Mouse (Mus musculus) liver, adult (tissue): ENCODE data around the gene Inppl1.
A peak's percentile ranks its signal among the peaks of the same experiment; 100 is the strongest.

Experiments used
- GATA4 ChIP-seq: IDR thresholded peaks from 2 replicates; pipeline ENCODE4 v1.6.1; 2014; ENCODE audit warnings: mild to moderate bottlenecking, low read length; ENCODE audit not compliant: insufficient replicate concordance

Gene Inppl1

GRCm38 (mm10) chr7:101837606-101838471 is at the start of gene Inppl1:
Inppl1 (minus strand) TSS chr7:101838229.
- TF ChIP-seq GATA4, result no peak

- TF ChIP-seq GATA4, result no peak
Measured at GRCm38 (mm10) chr7:101886274-101886673, 48.2 kb upstream of the Inppl1 start.

DNA sequence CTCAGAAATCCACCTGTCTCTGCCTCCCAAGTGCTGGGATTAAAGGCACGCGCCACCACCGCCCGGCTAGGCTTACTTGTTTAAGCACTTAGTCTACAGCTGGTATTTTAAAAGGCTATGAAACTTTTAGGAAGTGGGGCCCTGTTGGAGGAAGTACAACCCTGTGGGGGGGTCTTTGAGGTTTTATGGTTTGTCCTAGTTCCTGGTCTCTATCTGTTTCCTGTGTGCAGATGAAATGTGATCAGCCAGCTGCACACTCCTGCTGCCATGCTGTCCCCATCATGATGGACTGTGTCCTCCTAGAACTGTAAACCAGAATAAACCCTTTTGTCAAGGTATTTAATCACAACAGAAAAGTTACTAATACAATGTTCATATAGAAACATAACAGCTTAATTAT is 46.1 kb upstream of the Inppl1 start:
- TF ChIP-seq GATA4, result no peak

DNA sequence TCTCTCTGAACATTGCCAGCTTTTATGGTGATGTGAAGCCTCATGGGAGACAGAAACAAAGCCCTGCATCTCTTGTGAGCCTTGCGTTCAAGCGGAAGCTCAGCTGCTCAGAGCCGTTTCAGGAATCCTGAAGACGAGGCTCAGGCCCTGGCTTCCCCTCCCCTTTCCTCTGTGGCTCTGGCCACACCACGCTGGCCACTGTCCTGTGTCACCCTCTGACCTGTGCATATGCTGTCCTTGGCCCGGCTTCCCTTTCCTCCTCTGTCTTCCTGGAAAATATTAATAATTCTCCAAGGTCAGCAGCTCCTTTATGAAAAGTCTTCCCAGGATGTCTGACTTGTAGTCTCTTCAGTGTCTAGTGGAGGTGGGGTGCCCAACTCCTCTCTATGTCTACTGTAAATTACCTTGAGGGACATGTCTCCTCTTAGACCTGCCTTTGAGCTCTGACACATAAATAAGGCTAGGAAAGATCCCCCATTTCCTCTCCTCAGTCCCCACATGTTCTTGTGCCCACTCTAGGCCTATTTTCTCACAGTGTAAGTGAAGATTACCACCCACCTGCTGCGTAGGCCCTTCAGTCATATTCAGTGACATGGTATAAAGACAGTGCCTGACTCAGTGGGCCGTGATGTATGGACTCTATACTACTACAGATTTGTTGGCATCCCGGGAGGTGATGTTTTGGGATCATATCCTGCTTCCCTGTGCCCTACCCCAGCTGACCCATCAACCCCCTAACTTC is 44.6 kb upstream of the Inppl1 start:
- TF ChIP-seq GATA4, result peak; percentile 39; the same call in 1 of the 2 replicates

- TF ChIP-seq GATA4, result no peak
Measured at GRCm38 (mm10) chr7:101880855-101881254, 42.8 kb upstream of the Inppl1 start.

- no peak for TF ChIP-seq GATA4
Measured at GRCm38 (mm10) chr7:101875978-101876377, 37.9 kb upstream of the Inppl1 start.

DNA sequence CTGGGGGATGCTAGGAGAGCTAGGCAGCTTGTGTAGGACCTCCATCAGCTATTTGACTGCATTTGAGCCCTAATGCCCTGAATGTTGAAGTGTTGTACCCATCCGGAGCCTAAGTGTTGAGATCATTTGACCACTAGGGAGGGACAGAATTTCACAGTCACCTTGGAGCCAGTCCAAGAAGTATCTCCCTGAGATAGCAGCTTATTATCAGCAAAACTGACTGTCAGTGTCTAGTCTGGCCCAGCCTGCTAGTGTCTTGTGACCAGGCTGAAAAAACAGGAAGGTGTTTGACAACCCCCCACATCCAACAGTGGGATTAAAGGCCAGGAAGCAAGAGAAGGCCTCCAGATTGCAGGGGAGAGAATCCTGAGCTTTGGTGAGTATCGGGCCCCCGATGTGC is 33.3 kb upstream of the Inppl1 start:
- peak; percentile 94 for TF ChIP-seq GATA4

DNA sequence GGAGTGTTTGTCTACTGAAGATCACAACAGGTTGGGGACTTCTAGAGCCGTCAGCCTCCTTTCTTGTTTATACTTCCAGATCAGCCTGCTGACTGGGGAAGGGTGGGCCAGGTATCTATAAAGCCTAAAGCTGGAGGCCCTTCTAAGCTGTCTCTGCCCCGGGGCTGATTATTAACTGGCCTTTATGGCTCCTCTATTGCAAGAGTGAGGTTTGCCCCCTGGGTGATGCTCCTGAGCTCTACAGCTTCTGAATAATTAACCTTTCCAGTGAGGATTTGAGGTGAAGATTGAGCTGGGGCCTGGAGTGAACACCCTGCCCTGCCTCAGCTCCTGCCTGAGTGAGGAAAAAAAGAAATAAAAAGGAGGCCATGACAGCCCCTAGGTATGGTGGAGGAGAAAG is 32.6 kb upstream of the Inppl1 start, which contains the start of gene Folr1:
TSS of gene Folr1 (minus strand) at position 160 of the 400 bp plus-strand sequence.
- TF ChIP-seq GATA4, result no peak

GRCm38 (mm10) chr7:101869163-101869500 is 31.1 kb upstream of the Inppl1 start:
- no peak for TF ChIP-seq GATA4

DNA sequence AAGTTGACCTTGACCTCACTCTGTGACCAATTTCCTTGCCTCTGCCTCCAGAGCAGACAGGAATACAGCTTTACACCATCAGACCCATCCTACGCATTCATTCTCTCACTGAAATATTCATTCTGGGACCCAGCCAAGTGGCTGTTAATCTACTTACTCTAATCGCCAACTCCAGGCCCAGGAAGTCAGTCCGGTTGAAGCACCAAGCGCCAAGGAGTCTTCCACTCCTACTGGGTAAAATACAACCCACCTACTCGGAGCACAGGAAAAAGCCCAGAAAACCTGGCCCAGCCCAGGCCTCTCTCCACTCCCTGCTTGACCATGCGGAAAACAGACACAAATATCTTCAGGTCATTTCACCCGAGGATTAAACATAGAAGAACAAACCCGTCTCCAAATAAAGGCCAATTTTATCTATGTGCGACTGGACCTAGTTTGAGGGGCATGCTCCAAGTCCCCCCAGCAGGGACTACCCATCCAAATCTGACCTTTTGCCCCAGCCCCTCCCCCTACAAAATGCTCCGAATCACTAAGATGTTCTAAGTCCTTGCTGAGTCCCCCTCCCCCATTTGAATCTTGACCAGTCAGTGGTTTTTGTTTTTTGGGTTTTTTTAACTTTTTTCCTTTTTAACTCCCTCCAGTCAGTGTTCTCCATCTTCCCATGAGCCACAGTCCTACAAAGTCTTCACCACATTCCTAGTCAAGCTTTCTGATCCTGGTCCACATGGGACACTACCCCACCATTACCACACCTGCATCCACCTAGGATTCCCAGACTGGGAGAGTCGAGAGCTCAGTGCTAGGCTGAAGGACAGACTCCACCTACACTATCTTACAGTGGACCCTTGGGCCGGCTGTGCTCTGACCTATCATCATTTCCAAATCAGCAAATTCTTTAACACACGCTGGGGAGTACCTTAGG is 30.5 kb upstream of the Inppl1 start:
- no peak; the same call in 1 of the 2 replicates for TF ChIP-seq GATA4

- TF ChIP-seq GATA4, result no peak
Measured at GRCm38 (mm10) chr7:101867482-101867881, 29.5 kb upstream of the Inppl1 start.

DNA sequence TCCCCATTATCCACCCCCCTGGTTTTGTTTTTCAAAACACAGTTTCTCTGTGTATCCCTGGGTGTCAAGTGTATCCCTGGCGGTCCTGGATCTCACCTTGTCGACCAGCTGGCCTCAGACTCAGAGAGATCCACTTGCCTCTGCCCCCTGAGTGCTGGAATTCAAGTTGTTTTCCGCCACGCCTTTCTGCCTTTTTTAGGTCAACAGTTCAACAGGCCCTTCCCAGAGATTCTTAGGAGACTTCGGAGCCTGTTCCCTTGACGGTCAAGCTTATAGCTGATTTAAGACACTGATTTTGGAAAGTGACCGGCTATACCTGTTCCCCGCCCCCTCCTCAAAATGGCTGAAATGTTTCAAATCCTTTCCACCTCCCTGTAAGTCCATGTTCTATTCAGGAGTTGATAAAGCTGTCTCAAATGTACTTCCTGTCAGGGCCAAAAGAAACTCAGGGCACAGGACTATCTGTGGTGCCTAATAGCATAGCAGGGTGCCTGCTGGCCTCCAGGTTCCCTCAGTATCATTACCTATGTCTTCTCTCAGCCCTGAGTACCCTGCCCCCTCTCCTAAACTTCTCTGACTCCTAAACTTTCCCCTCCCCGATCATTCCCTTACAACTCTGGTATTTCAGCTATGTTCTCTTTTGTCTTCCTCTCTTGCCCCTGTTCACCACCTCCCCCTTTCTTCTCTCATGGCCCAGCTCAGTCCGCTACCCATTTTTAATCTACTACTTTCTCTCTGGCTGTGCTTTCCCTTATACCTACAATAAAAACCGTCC is 28.6 kb upstream of the Inppl1 start:
- TF ChIP-seq GATA4, result no peak

- TF ChIP-seq GATA4, result no peak
Measured at GRCm38 (mm10) chr7:101863415-101863814, 25.4 kb upstream of the Inppl1 start, which contains the start of gene Anapc15. Anapc15 (plus strand) TSS chr7:101863715.

GRCm38 (mm10) chr7:101862291-101862690 is 24.3 kb upstream of the Inppl1 start:
- TF ChIP-seq GATA4, result no peak
